Mouse (Mus musculus) hindbrain, embryonic 16.5 days (tissue): ENCODE measurements around the gene Neto2. TPM values are rescaled to one million over a fixed set of nuclear protein-coding genes. Genes with fewer than 3 reads are reported as not detected.
"Not testable (repeated sequence)": the region's sequence is repeated elsewhere in the genome, so short reads cannot be mapped to it uniquely, and the experiment has no call there.

Experiments used
- ATAC-seq: fragments of 200-750 bp; cut with Nextera tagmentation; 2 replicates; pipeline ENCODE4 v1.8.0; 2017; ENCODE audit warnings: moderate TSS enrichment, moderate library complexity
- H3K27ac ChIP-seq: fragments of 300-500 bp; sonication (generic); 2 replicates; pipeline ENCODE4 v1.5.1; 2014; ENCODE audit warnings: low read depth, mild to moderate bottlenecking, control low read depth, low read length, moderate library complexity
- H3K27me3 ChIP-seq: fragments of 300-500 bp; sonication (generic); replicated peaks from 2 replicates; pipeline ENCODE4 v1.6.1; 2014; ENCODE audit warnings: low read length; ENCODE audit not compliant: control insufficient read depth, insufficient read depth
- H3K36me3 ChIP-seq: fragments of 300-500 bp; sonication (generic); 2 replicates; pipeline ENCODE4 v1.6.1; 2014; ENCODE audit warnings: mild to moderate bottlenecking, low read length, moderate library complexity, mixed read lengths; ENCODE audit not compliant: control insufficient read depth, insufficient read depth
- H3K4me1 ChIP-seq: fragments of 300-500 bp; sonication (generic); 2 replicates; pipeline ENCODE4 v1.6.1; 2014; ENCODE audit warnings: low read depth, low read length; ENCODE audit not compliant: control insufficient read depth, insufficient read depth
- H3K4me2 ChIP-seq: fragments of 300-500 bp; sonication (generic); 2 replicates; pipeline ENCODE4 v1.6.1; 2014; ENCODE audit warnings: mild to moderate bottlenecking, low read length, control low read depth, moderate library complexity
- H3K4me3 ChIP-seq: fragments of 300-500 bp; sonication (generic); 2 replicates; pipeline ENCODE4 v1.5.1; 2014; ENCODE audit warnings: mild to moderate bottlenecking, low read length, control low read depth, moderate library complexity
- H3K9ac ChIP-seq: fragments of 300-500 bp; sonication (generic); 2 replicates; pipeline ENCODE4 v1.6.1; 2014; ENCODE audit warnings: low read depth, mild to moderate bottlenecking, control low read depth, low read length, moderate library complexity
- H3K9me3 ChIP-seq: fragments of 300-500 bp; sonication (generic); 2 replicates; pipeline ENCODE4 v1.6.1; 2014; ENCODE audit warnings: mild to moderate bottlenecking, low read length, moderate library complexity; ENCODE audit not compliant: control insufficient read depth
- WGBS: fragments of 180-500 bp; shearing (Covaris S2); extraction: QIAGEN DNeasy Blood & Tissue Kit; methylation state at CpG from one replicate; pipeline ENCODE4 v1.1.7; 2014; 5-methylcytosine and 5-hydroxymethylcytosine counted together
- polyA plus RNA-seq: library from polyadenylated mRNA; unstranded; fragments of >200 nt; fragmentation: Nextera tagmentation; extraction: Ambion mirVana; gene quantifications from 2 replicates; pipeline ENCODE4 v1.2.1, GENCODE M21; 2015

Neto2 gene
- polyA plus RNA-seq, 1 experiment from 2014 or later: 52.4 TPM

DNA sequence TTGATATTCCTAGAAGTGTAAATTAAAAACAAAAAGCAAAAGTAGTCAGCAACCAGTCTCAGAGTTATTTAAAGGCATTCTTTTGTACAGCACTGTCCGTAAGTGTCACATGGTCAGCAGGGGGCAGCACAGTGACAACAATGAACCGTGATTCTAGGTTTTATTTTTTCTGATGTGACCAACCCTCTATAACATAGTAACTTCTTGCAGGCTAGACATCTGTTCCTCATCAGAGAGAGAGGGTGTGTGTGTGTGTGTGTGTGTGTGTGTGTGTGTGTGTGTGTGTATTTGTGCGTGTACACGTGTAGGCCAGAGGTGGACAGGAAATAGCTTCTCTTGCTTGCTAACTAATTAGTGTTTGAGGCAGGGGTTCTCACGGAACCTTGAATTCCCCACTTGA, 38.7 kb downstream of the Neto2 start:
- Histone ChIP-seq H3K4me1 (no peaks in the 10 kb centered on the region), H3K4me3 (no peak overlapping the region), H3K36me3 (no peaks in the 10 kb centered on the region), H3K27me3 (no peaks in the 10 kb centered on the region), H3K9me3 (no peaks in the 10 kb centered on the region), H3K9ac (no peak overlapping the region), H3K27ac (no peak overlapping the region), H3K4me2 (no peak overlapping the region)
- 65% methylated on average over 5 of the region's 5 CpGs for WGBS
- ATAC-seq: no peak

GRCm38 (mm10) chr8:85651201-85651600, 49.5 kb downstream of the Neto2 start:
- no peaks in the 10 kb centered on the region for H3K4me1 ChIP-seq
- H3K4me2 ChIP-seq: no peak overlapping the region
- no peak overlapping the region for H3K27ac ChIP-seq
- no peak for ATAC-seq
- 90% methylated on average over 2 of the region's 2 CpGs for WGBS
- H3K9me3 ChIP-seq: no peaks in the 10 kb centered on the region
- no peak overlapping the region for H3K4me3 ChIP-seq
- H3K27me3 ChIP-seq: no peaks in the 10 kb centered on the region
- no peak overlapping the region for H3K9ac ChIP-seq
- peaks cover 6% of the 10 kb centered on the region; the same call in 1 of the 2 replicates for H3K36me3 ChIP-seq

- no peak overlapping the region for H3K9ac ChIP-seq
- no peak for ATAC-seq
These were observed 52.2 kb downstream of the Neto2 start for GRCm38 (mm10) chr8:85648553-85648952.

DNA sequence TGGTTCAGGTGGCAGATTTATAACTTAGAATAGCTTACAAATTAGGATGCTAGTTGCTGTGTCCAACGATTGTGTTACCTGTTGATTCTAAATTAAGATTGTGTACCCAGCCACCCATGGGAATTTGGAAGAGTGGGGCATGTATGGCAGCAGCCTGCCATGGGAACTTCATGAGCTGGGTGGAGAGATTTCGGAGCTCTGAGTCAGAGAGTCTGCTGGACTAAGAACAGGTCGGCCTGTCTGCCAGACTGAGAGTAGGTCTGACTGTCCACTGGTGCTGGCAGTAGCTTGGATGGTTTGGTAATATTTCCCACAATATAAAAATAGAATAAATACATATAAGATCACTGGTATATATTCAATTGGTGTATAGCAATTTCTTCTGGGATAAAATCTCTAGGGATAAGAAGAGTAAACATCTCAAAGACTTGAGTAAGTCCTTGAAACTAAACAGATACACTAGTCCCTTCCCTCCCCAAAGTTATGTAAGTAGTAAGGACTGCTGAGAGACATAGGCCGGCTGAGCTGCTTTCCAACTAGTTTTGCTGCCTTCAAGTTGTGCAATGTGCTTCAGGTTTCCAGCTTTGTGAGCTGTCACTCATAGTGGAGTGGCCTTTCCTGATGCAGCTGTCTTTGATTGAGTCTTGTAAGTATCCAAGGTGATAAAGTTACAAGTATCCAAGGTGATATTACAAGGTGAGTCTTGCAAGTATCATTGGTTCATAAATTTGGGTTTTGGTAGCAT, 55.6 kb downstream of the Neto2 start:
- 93% methylated on average over 4 of the region's 4 CpGs for WGBS
- Histone ChIP-seq H3K27me3 (no peaks in the 10 kb centered on the region), H3K4me3 (no peak overlapping the region), H3K4me1 (no peaks in the 10 kb centered on the region), H3K4me2 (no peak overlapping the region), H3K9me3 (no peaks in the 10 kb centered on the region), H3K27ac (no peak overlapping the region), H3K36me3 (peaks cover 22% of the 10 kb centered on the region), H3K9ac (no peak overlapping the region)
- ATAC-seq: no peak

More at GRCm38 (mm10) chr8:85648553-85648952, 52.2 kb downstream of the Neto2 start:
- no peaks in the 10 kb centered on the region for H3K27me3 ChIP-seq
- H3K9me3 ChIP-seq: no peaks in the 10 kb centered on the region
- H3K27ac ChIP-seq: no peak overlapping the region
- peaks cover 19% of the 10 kb centered on the region; the same call in 1 of the 2 replicates for H3K36me3 ChIP-seq
- H3K4me2 ChIP-seq: no peak overlapping the region
- H3K4me3 ChIP-seq: no peak overlapping the region
- no peaks in the 10 kb centered on the region for H3K4me1 ChIP-seq

DNA sequence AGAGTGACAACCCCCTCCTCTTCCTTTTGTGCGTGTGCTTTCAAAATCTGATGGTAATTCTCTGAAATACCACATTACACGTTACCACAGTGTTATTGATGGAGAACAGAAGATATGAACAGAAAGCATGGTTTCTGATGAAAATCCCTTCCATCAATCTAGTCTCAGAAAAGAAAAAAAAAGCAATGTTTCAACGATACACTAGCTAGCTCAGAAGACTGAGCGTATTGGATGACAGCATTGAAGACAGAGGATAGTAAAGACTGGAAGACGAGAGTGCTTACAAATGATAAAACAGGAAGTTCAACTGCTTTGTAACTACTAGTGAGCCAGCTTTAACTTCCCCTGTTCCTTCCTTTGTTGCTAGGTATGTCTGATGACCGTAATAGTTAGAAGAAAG, 76.3 kb downstream of the Neto2 start:
- WGBS: 93% methylated on average over 6 of the region's 6 CpGs

DNA sequence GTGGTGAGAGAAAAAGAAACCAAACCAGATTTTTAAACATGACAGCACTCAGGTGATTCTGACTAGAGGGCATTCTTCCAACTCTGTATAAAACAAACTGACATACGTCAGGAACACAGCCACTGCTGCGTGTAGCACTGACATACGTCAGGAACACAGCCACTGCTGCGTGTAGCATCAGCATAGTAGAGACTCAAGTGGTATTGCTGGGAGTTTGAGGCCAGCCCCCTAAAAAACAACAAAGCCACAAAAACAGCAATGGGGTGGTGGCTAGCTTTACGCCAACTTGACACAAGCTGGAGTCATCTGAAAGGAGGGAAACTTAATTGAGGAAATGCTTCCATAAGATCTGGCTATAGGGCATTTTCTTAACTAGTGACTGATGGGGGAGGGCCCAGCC, 77.5 kb downstream of the Neto2 start:
- no peaks in the 10 kb centered on the region for H3K9me3 ChIP-seq
- no peaks in the 10 kb centered on the region for H3K36me3 ChIP-seq
- no peak overlapping the region for H3K4me3 ChIP-seq
- no peak overlapping the region for H3K4me2 ChIP-seq
- H3K9ac ChIP-seq: no peak overlapping the region
- 92% methylated on average over 5 of the region's 5 CpGs for WGBS
- ATAC-seq: no peak
- no peaks in the 10 kb centered on the region for H3K27me3 ChIP-seq
- H3K4me1 ChIP-seq: no peaks in the 10 kb centered on the region
- H3K27ac ChIP-seq: no peak overlapping the region

More for the DNA sequence above, 76.3 kb downstream of the Neto2 start:
- ATAC-seq: no peak
- no peak overlapping the region for H3K4me3 ChIP-seq
- no peak overlapping the region for H3K9ac ChIP-seq
- H3K4me1 ChIP-seq: no peaks in the 10 kb centered on the region
- H3K27me3 ChIP-seq: no peaks in the 10 kb centered on the region
- no peaks in the 10 kb centered on the region for H3K9me3 ChIP-seq
- no peak overlapping the region for H3K27ac ChIP-seq
- H3K4me2 ChIP-seq: no peak overlapping the region
- peaks cover 4% of the 10 kb centered on the region for H3K36me3 ChIP-seq

DNA sequence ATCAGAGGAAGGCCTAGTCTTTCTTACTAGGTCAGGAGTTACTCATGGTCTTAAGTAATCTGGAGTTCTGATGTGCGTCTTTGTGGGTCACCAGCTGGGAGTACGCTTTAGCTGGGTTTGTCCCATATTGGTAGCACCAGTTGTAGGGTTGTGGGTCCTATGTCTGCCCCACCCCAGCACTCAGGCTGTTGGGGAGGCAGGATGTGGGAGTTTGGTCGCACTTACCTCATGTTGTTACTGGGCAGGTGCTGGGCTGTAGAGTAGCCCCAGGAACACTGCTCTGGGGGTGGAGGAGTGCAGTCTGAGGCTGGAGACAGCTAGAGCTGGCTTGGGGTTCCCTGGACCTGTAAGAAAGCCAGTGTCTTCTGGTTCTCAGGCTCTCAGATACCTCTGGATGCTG, 81.9 kb downstream of the Neto2 start:
- H3K4me3 ChIP-seq: no peak overlapping the region
- no peaks in the 10 kb centered on the region for H3K4me1 ChIP-seq
- no peak overlapping the region for H3K4me2 ChIP-seq
- no peak overlapping the region for H3K9ac ChIP-seq
- WGBS: 89% methylated on average over 3 of the region's 3 CpGs
- H3K36me3 ChIP-seq: no peaks in the 10 kb centered on the region
- no peak for ATAC-seq
- no peaks in the 10 kb centered on the region for H3K9me3 ChIP-seq
- no peaks in the 10 kb centered on the region for H3K27me3 ChIP-seq
- no peak overlapping the region for H3K27ac ChIP-seq

- H3K9me3 ChIP-seq, H3K4me3 ChIP-seq, ATAC-seq, H3K27me3 ChIP-seq, H3K4me2 ChIP-seq, H3K36me3 ChIP-seq, H3K9ac ChIP-seq, H3K27ac ChIP-seq, H3K4me1 ChIP-seq: not testable (repeated sequence)
- WGBS: 90% methylated on average over 3 of the region's 3 CpGs
These were observed 83.6 kb downstream of the Neto2 start for GRCm38 (mm10) chr8:85617125-85617524.

DNA sequence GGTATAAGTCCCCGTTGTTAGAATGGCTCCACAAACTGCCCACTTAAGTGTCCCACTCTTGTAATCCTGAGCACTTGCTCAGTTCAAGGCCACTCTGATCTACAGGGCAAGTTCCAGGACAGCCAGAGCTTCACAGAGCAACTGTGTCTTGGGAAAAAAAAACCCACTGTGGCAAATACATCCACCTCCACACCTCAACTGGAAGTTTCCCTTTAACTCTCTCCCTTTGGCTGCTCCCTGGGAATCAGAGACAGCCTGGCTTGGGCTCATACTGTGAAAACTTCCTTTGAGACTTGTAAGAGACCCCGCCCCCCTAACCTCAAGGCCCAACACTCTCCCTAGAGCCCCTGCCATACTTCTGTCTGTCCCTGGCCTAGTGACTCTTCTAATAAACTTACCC, 91.9 kb downstream of the Neto2 start:
- Histone ChIP-seq H3K36me3 (no peaks in the 10 kb centered on the region), H3K4me3 (no peak overlapping the region), H3K9ac (no peak overlapping the region), H3K9me3 (no peaks in the 10 kb centered on the region), H3K4me2 (no peak overlapping the region), H3K4me1 (no peaks in the 10 kb centered on the region), H3K27ac (no peak overlapping the region), H3K27me3 (no peaks in the 10 kb centered on the region)
- 90% methylated on average over 2 of the region's 2 CpGs for WGBS
- ATAC-seq: no peak
